Mouse (Mus musculus) heart, postnatal 36 days (tissue): ENCODE results near the gene Camk1g. TPM values are rescaled to one million over a fixed set of nuclear protein-coding genes. Genes with fewer than 3 reads are reported as not detected.

Source experiments
- DNase-seq, 2 experiments: peaks; one replicate each; pipeline ENCODE4 v3.0.0; 2021 to 2022
- intact Hi-C: fragments of 180-260 bp; cut with DNase I; formaldehyde crosslinking; loops from one replicate; pipeline ENCODE4 v1.15.1; 2025
- total RNA-seq, 2 experiments: library from RNA; stranded (reverse); gene quantifications; 2 replicates each; pipeline ENCODE4 v1.2.3; 2021

Camk1g gene
- 1 to 10 TPM in 1 of 2 experiments, not detected in 1; 1.0 TPM for total RNA-seq

GRCm38 (mm10) chr1:193370096-193370495, at the start of gene Camk1g:
TSS of gene Camk1g (minus strand) at chr1:193370298.
- DNase-seq = no peak
- intact Hi-C loops = no loop called here

GRCm38 (mm10) chr1:193419168-193419567, 49.1 kb upstream of the Camk1g start:
- no peak for DNase-seq
- intact Hi-C loops = no loop called here

- DNase-seq = peak in 1 of 2 experiments; percentile 10
- intact Hi-C loops = no loop called here
Measured at GRCm38 (mm10) chr1:193418656-193419055, 48.6 kb upstream of the Camk1g start.

- intact Hi-C loops = no loop called here
- no peak for DNase-seq
Measured at GRCm38 (mm10) chr1:193414067-193414466, 44.0 kb upstream of the Camk1g start.

GRCm38 (mm10) chr1:193413368-193414000, 43.4 kb upstream of the Camk1g start:
- no peak for DNase-seq
- intact Hi-C loops = no loop called here

- DNase-seq = no peak
- intact Hi-C loops = no loop called here
Measured at GRCm38 (mm10) chr1:193407487-193407886, 37.4 kb upstream of the Camk1g start.

GRCm38 (mm10) chr1:193406059-193406642, 36.1 kb upstream of the Camk1g start:
- intact Hi-C loops = no loop called here
- no peak for DNase-seq

- no peak for DNase-seq
- intact Hi-C loops = no loop called here
Measured at GRCm38 (mm10) chr1:193401695-193402094, 31.6 kb upstream of the Camk1g start.

- DNase-seq = no peak
- intact Hi-C loops = no loop called here
Measured at GRCm38 (mm10) chr1:193400348-193400747, 30.2 kb upstream of the Camk1g start.

- intact Hi-C loops = no loop called here
- no peak for DNase-seq
Measured at GRCm38 (mm10) chr1:193398728-193399437, 28.8 kb upstream of the Camk1g start.

- intact Hi-C loops = no loop called here
- no peak for DNase-seq
Measured at GRCm38 (mm10) chr1:193397109-193397508, 27.0 kb upstream of the Camk1g start.

GRCm38 (mm10) chr1:193392266-193392665, 22.2 kb upstream of the Camk1g start:
- intact Hi-C loops = no loop called here
- DNase-seq = no peak

GRCm38 (mm10) chr1:193390004-193390403, 19.9 kb upstream of the Camk1g start:
- no peak for DNase-seq
- intact Hi-C loops = no loop called here

GRCm38 (mm10) chr1:193389505-193389904, 19.4 kb upstream of the Camk1g start:
- intact Hi-C loops = loop anchor here (5.0 to 10.0 kb wide), 5 partner anchors 58 to 1315 kb away; partner anchors contain the start of gene Plxna2

GRCm38 (mm10) chr1:193387241-193387640, 17.1 kb upstream of the Camk1g start:
- DNase-seq = no peak
- intact Hi-C loops = loop anchor here (1.0 to 10.0 kb wide), 6 partner anchors 60 to 1318 kb away; partner anchors contain the start of gene Plxna2

More at GRCm38 (mm10) chr1:193389505-193389904, 19.4 kb upstream of the Camk1g start:
- no peak for DNase-seq

- intact Hi-C loops = loop anchor here (1.0 to 10.0 kb wide), 6 partner anchors 61 to 1319 kb away; partner anchors contain the start of gene Plxna2
- DNase-seq = peak; percentile 89 to 91
Measured at GRCm38 (mm10) chr1:193386136-193386535, 16.0 kb upstream of the Camk1g start.

GRCm38 (mm10) chr1:193382841-193383462, 12.9 kb upstream of the Camk1g start:
- intact Hi-C loops = loop anchor here (10.0 kb wide), 2 partner anchors 1232 to 1322 kb away; partner anchors contain the start of gene Plxna2

GRCm38 (mm10) chr1:193382435-193382834, 12.3 kb upstream of the Camk1g start:
- no peak for DNase-seq
- intact Hi-C loops = loop anchor here (10.0 kb wide), 2 partner anchors 1232 to 1322 kb away; partner anchors contain the start of gene Plxna2

More at GRCm38 (mm10) chr1:193382841-193383462, 12.9 kb upstream of the Camk1g start:
- DNase-seq = peak; percentile 42 to 47

- no peak for DNase-seq
- intact Hi-C loops = loop anchor here (10.0 kb wide), 2 partner anchors 1233 to 1323 kb away; partner anchors contain the start of gene Plxna2
Measured at GRCm38 (mm10) chr1:193381597-193382404, 11.7 kb upstream of the Camk1g start.

- no peak for DNase-seq
- intact Hi-C loops = loop anchor here (10.0 kb wide), 2 partner anchors 1234 to 1324 kb away; partner anchors contain the start of gene Plxna2
Measured at GRCm38 (mm10) chr1:193380877-193381276, 10.8 kb upstream of the Camk1g start.
